Mouse (Mus musculus) urinary bladder, postnatal 4 days (tissue): ENCODE data around the gene Mtm1.
"Not testable (repeated sequence)": the region's sequence is repeated elsewhere in the genome, so short reads cannot be mapped to it uniquely, and the experiment has no call there.

Experiments used
- DNase-seq, 2 experiments: peaks; one replicate each; pipeline ENCODE4 v3.0.0; 2021 to 2022; ENCODE audit warnings: low spot score in 2 of 2

Mtm1 gene

DNA sequence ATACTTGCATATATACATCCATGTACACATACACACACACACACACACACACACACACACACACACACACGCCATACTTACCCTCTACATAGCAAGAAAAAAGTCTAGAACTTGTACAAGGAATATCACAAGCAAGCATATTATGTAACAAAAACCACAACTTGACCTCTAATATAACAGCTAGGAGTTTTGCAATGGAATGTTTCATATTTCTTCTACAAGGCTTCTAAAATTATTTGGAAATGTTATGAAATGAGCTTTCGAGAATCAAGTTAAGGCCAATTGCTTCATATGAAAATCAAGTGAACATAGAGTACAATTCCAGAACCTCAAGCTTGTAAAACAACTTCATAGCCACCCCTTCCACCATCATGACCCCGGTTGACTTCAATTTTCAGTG is 74.9 kb downstream of the Mtm1 start:
- no peak for DNase-seq

DNA sequence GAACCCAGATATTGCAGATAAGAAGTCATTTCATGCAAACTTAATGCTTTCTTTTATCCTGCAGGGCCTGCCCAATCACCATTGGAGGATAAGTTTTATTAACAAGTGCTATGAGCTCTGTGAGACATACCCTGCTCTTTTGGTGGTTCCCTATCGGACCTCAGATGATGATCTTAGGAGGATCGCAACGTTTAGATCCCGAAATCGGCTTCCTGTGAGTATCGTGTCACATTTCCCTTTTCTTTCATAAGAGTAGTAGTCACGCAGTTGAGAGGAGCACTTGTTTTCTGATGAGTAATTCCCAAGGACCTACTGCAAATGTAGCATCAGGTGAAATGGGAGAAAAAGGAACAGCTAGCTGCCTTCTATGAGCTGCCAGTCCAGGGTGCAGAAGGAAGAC is 76.5 kb downstream of the Mtm1 start:
- DNase-seq, result no peak

DNA sequence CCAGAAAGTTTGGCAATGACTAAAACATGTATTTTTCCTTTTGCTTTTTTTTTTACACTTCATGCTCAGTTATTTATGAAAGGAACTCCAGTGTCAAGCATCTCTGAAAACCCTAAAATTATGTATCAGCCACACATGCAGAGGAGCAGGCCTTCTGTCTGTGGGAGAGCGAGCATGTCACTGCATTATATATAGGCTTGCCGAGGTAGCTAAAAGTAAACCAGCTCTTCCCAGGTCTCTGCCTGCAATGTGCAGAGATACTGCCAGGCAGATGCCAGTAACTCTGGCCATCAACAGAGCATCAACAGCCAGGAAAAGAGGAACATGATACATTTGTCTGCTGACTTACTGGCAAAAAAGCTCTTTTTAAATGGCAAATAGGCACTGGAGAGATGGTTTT is 83.6 kb downstream of the Mtm1 start:
- no peak for DNase-seq

DNA sequence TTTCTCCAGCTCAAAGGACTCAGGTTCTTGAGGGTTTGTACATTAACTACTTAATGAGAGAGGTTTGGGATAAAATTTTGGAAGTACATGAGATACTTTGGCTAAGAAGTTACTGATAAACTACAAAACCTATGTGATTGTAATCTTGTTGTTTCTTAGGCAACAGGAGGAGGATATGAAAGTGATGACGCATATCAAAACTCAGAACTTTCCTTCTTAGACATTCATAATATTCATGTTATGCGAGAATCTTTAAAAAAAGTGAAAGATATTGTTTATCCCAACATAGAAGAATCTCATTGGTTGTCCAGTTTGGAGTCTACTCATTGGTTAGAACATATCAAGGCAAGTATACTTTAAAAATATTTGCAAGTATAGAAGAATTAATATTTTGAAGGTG is 85.4 kb downstream of the Mtm1 start:
- no peak for DNase-seq

DNA sequence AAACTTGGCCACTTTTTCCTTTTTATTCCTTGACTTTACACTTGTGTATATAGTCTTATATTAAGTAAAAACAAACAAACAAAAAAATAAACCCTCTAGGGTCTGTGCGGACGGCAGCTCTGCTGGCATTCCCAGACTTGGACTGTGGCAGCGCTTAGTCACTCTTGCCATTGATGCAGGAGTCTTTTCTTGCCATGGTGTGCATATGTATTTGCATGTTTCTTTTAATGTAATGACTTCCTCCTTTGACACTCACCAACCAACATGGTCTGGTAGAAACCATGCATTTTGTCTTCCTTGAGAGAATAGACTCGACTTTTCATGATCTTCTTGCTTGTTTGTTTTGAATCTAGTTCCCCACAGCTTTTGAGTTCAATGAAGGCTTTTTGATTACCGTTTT is 91.6 kb downstream of the Mtm1 start:
- no peak for DNase-seq

DNA sequence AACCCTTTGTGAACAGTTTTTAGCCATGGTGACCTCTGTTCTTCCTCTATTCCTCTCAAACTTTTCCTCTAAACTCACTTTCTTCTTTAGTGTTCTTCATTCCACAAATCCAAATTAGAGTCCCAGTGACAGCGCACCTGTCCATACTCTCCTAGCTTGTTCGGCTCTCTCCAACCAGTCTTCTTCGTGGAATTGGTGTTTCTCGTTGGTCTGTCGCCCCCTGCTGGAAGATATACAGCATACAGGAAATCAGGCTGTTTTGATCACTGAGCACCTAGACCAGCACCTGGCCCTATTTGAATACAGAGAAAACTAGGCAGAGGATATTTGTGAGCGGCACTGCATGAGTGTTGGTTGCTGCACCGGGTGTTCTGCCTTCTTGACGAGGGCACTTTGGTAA is 100.7 kb downstream of the Mtm1 start:
- DNase-seq, result no peak

DNA sequence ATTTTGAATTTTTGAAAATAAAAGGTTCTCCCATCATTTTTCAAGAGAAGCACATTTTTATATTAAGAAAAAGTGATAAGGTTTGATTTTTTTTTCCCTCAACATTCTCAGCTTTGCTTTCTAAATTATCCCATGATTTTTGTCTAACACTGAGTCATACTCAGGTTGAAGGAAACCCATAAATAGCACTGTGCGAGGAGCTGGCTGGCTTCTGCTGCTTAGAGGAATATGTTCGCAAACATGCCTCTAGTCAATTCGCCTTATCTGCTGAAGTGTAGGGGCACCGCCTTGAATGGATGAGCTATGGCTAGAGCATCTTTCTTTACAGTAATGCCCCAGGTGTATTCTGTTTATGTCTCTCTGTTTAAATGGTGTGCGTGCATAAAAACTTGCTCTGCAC is 103.8 kb downstream of the Mtm1 start:
- DNase-seq, result no peak

DNA sequence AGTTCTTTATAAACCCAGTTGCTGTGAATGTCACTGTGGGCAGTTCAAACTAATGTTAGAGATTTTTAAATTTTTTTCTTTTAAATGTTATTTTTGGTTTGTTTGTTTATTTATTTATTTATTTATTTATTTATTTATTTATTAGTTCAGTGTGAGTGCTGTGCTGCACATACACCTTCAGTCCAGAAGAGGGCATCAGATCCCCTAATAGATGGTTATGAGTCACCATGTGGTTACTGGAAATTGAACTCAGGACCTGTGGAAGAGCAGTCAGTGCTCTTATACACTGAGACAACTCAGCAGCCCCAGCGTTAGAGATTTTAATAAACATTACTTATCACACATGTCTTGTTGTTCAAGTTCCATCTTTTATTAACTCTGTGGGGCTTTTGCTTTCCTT is 141.5 kb downstream of the Mtm1 start:
- no peak for DNase-seq

DNA sequence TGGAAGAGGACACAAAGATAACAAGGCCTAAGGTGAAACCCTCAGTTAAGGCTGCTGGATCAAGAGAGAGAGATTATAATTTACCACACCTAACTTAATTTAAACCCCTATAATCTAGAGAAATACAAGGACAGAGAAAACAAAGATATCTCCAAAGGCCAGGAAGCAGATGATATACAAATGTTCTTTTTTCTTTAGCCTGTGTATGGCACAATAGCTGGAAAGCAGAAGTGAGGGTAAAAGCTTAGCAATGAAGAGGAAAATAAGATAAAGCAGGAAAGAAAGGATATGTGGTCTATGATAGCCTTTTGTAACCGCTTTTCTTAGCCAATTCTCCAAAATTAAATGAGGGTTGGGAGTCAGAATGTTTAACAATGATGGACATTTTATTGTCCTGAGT is 144.8 kb downstream of the Mtm1 start:
- no peak for DNase-seq

DNA sequence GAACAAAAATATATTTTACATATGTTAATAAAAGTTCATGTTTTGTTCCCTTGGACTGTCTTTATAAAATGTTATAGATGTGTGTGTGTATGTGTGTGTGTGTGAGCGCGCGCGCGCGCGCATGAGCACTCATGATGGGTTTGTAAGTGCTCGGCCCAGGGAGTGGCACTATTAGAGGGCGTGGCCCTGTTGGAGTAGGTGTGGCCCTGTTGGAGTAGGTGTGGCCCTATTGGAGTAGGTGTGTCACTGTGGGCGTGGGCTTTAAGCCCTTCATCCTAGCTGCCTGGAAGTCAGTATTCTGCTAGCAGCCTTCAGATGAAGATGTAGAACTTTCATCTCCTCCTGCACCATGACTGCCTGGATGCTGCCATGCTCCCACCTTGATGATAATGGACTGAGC is 151.2 kb downstream of the Mtm1 start:
- DNase-seq, result not testable (repeated sequence)

DNA sequence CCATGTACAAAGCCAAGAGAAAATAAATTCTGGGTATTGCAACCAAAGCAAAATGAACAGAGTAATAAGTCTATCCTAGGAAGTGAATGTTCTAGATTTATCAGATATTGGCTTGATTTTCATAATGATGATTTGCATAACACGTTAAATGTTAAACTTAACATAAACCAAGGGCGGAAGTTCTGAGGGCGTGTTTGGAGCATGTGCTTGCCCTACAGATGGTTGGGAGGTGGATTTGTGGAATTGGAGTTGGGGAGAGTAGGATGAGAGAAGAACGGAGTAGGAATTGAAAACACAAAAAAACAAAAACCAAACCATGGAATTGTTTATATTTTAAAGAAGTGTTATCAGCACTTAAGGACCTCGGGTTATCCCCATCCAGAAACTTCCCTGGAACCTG is 153.5 kb downstream of the Mtm1 start:
- DNase-seq, result no peak

DNA sequence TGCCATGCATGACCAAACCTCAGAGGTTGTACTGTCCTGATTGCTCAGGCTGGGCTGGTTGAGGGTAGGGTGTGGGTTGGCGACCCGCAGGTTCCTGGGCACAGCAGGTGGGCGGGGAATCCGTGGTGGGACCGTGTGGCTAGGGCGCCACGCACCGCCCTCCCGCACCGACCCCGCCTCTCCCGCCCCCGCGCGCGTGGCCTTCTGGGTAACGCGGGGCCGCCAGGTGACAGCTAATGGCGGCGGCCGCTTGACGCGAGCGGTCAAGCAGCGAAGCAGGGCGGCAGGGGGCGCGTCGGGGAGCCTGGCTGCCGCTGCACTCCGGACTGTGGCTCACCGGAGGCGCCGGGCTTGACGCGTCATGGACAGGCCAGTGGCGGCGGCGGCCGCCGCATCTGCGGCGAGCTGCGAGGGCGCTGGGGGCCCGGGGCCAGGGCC is 154.0 kb downstream of the Mtm1 start, which contains the start of gene Mtmr1:
Gene Mtmr1 (plus strand): TSS at position 207 of the 438 bp plus-strand sequence.
- DNase-seq, result peak; percentile 75 to 76

DNA sequence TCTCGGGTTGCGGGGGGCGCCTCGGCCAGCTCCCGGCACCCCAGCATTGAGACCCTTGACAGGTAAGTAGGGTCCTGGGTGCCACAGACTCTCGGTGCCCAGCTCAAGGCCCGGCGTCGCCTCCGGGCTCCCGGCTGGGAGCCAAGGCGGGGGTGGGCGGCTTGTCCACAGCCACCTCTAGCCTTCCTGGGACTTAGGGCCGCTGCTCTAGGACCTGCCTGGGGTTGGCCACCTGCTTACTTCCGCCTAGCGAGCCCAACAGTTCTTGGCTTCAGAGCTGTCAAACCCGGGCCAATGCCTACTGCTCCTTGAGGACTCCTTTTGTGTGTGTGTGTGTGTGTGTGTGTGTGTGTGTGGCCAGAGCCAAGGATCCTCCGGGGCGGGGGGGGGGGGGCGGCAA is 154.4 kb downstream of the Mtm1 start:
- DNase-seq, result no peak
